Mouse (Mus musculus) megakaryocyte, embryonic 14.5 days (primary cell): Measurements from ENCODE around the gene Tsc22d2. TPM values are rescaled to one million over a fixed set of nuclear protein-coding genes. Genes with fewer than 3 reads are reported as not detected.

Source experiments
- H3K27me3 ChIP-seq: replicated peaks from 2 replicates; pipeline ENCODE3; 2012; ENCODE audit warnings: inconsistent platforms
- H3K36me3 ChIP-seq: replicated peaks from 2 replicates; pipeline ENCODE3; 2012; ENCODE audit warnings: low read length, inconsistent platforms, mixed read lengths
- H3K4me1 ChIP-seq: 2 replicates; pipeline ENCODE4 v1.6.1; 2012; ENCODE audit warnings: inconsistent platforms
- H3K4me3 ChIP-seq: replicated peaks from 2 replicates; pipeline ENCODE3; 2012; ENCODE audit warnings: moderate library complexity, mild to moderate bottlenecking, inconsistent platforms
- H3K9me3 ChIP-seq: 2 replicates; pipeline ENCODE4 v1.6.1; 2012; ENCODE audit warnings: inconsistent platforms
- FLI1 ChIP-seq: IDR thresholded peaks from 2 replicates; pipeline ENCODE4 v1.6.1; 2012; ENCODE audit warnings: low read length, inconsistent platforms, mixed read lengths
- GATA1 ChIP-seq: IDR thresholded peaks from 3 replicates; pipeline ENCODE4 v1.6.1; 2012; ENCODE audit warnings: mixed read lengths, low read length, inconsistent platforms, borderline replicate concordance
- polyA plus RNA-seq: library from polyadenylated mRNA; stranded (reverse); fragments of >175 nt; gene quantifications from 2 replicates; pipeline ENCODE4 v1.2.3, GENCODE M21; 2012; ENCODE audit warnings: low replicate concordance; ENCODE audit not compliant: insufficient read depth

Gene Tsc22d2
- polyA plus RNA-seq: 8.0 and 14.5 TPM in 2 replicates

DNA sequence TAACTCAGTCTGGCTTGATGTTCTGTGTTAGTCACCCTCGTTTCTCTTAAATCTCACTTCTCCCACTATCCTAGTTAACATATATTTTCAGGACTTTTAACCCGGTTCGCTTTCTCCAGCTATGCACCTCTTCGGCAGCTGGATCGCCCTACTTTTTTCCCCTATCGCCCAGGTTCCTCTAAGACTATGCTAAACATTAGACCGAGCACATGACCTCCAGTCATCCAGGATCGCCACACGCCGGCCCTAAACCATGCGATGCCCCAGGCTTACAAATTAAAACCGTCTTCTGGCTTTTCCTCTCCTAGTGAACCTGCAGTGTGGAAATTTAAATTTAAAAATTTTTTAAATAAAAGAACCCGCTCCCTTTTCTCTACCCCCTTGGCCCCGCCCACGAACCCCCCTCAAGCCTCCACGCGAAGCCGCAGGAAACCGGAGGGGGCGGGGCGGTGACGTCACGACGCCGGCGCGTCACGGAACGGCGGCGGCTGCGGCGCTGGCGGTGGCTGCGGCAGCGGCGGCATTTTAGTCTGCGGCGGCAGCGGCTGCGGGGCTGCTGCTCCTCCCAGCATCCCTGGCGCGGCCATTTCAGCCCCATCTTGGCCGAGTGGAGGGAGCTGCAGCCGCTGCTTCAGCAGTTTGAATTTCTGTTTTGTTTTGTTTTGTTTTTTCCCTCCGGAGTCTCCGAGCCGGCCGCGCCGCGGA lies at the start of gene Tsc22d2:
Gene Tsc22d2 (plus strand): TSS at position 482 of the 705 bp plus-strand sequence.
- no peak for TF ChIP-seq GATA1
- no peak for TF ChIP-seq FLI1
- Histone ChIP-seq H3K4me3 (peak within 1 kb of the TSS; percentile 99), H3K36me3 (peaks cover 7% of the 10 kb centered on the region), H3K4me1 (peaks cover 17% of the 10 kb centered on the region), H3K9me3 (no peaks in the 10 kb centered on the region), H3K27me3 (no peaks in the 10 kb centered on the region)

DNA sequence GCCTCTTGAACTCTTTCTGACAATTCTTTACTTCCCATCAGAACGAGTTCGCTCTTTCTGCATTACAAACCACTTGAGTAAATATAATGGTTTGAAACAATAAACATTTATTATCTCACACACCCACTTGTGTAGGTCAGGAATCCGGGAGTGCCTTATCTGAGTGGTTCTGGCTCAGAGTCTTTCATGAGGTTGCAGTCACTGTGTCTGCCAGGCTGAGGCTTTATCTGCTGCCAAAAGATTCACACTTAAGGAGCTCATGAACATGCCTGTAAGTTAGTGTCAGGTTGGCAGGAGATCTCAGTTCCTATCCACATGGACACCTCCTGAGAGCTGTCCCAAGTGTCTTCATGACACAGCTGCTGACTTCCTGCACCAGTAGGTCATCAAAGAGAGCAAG lies 47.8 kb upstream of the Tsc22d2 start:
- TF ChIP-seq FLI1: no peak
- no peak for TF ChIP-seq GATA1
- Histone ChIP-seq H3K4me3 (no peak overlapping the region), H3K27me3 (peaks cover 2% of the 10 kb centered on the region), H3K36me3 (no peaks in the 10 kb centered on the region), H3K4me1 (peaks cover 12% of the 10 kb centered on the region), H3K9me3 (no peaks in the 10 kb centered on the region)

DNA sequence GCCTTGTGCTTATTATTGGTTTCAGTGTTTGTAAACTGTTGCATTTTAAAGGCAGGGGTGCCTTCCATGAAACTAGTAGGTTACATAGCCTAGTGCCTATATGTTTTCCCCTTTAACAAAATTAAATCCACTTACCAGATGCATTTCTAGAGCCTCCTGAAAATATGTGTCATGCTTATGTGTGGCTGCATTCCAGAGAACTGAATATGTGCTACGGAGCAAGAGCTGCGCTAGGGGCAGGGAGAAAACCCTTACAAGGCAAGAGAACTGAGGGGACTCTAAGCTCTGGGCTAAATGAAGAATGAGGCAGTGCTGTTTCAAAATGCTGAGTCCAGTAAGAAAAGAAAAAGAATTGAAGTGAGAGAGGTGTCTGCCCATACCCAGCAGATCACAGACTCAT lies 43.7 kb upstream of the Tsc22d2 start:
- Histone ChIP-seq H3K36me3 (no peaks in the 10 kb centered on the region), H3K27me3 (peaks cover 2% of the 10 kb centered on the region), H3K4me3 (no peak overlapping the region), H3K9me3 (no peaks in the 10 kb centered on the region), H3K4me1 (peaks cover 16% of the 10 kb centered on the region)
- TF ChIP-seq GATA1 (no peak), FLI1 (no peak)

DNA sequence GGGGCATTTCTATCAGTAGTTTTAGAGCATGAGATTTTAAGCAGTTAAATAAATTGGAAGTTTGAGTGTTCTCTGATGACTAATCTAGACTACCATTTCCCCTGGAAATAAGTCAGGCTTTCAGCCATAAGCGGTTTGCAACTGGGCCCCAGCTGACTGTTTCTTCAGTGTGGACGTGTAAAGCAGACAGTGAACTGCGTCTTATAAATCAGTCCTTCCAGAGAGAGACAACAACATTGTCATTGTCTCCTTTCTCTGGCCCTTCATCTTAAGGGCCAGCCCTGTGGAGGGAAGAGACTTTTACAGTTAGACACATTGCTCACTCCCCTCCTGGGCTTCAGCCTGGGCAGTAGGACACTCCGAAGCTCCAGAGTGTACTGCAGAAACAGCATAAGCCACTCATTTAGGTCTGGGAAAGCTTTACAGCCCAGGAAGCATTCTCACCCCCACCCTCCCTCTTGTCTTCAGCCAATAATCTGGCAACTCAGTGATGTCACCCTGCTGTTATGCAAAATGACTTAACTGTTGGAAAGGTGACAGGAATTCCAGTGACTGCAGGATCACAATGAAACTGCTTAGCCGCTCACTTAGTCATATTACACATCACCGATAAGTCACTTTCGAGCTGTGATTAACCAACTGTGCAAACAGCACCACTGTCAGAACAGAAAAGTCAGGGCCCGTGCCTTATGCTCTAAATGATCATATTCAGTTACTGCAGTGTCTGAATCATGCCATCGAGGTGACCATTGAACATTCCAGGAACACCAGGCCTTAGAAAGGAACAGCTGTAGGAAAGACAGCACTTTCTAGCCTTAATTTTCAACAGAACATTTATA lies 42.2 kb upstream of the Tsc22d2 start:
- H3K27me3 ChIP-seq: peaks cover 2% of the 10 kb centered on the region
- no peaks in the 10 kb centered on the region for H3K9me3 ChIP-seq
- no peak overlapping the region for H3K4me3 ChIP-seq
- H3K36me3 ChIP-seq: no peaks in the 10 kb centered on the region
- TF ChIP-seq FLI1 (no peak), GATA1 (no peak)
- peaks cover 12% of the 10 kb centered on the region; the same call in 1 of the 2 replicates for H3K4me1 ChIP-seq

DNA sequence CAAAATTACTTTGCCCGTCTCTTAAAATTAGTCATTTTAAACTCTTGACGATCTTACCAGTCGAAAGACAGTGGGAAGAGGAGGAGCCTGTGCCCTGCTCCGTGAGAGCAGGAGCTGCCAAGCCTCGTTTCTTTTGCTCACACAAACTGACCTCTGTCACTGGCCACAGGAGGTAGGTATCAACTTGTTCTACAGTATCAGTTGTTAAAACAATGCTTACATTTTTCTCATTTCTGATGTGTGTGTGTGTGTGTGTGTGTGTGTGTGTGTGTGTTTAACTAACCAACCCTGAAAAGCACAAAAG lies 41.7 kb upstream of the Tsc22d2 start:
- peaks cover 2% of the 10 kb centered on the region for H3K27me3 ChIP-seq
- TF ChIP-seq GATA1 (no peak), FLI1 (no peak)
- H3K4me1 ChIP-seq: peaks cover 12% of the 10 kb centered on the region; the same call in 1 of the 2 replicates
- H3K4me3 ChIP-seq: no peak overlapping the region
- no peaks in the 10 kb centered on the region for H3K36me3 ChIP-seq
- H3K9me3 ChIP-seq: no peaks in the 10 kb centered on the region

DNA sequence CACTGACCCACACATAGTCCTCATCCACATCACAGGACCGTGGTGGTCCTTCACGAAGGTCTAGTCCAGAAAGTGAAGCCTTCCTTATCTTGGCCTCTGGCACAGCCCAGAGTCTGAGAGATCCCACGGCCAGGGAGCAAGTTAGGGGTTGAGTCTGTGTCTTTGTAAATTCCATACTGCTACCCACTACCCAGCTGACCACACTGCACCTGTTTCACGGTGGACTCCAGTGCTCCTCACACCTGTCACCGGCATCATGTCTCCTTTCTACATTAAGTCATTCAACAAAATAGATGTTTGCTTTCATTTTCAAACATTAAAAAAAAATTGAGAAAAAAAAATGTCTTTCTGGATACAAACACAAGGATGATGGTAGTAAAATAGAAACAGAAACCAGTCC lies 40.2 kb upstream of the Tsc22d2 start:
- H3K36me3 ChIP-seq: no peaks in the 10 kb centered on the region
- peaks cover 2% of the 10 kb centered on the region for H3K27me3 ChIP-seq
- H3K9me3 ChIP-seq: no peaks in the 10 kb centered on the region
- no peak overlapping the region for H3K4me3 ChIP-seq
- peaks cover 12% of the 10 kb centered on the region; the same call in 1 of the 2 replicates for H3K4me1 ChIP-seq
- no peak for TF ChIP-seq FLI1
- TF ChIP-seq GATA1: no peak

DNA sequence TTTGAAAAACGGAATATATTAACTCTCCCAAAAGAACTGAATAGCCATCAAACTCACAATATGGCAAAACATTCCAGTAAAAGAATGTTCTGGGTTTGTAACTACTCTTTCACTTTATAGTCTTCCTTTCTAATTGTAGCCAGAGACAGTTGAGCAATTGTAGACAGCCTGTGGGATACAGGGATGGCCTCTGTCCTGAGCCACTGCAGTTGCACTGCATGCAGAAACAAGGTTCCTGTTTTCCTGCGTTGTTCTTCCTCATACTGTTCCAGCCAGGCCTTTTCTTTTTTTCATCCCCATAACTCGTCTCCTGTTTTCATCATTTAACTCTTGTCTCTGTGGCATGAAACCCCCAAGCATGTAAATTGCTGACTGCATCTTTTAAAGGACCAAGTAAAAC lies 37.8 kb upstream of the Tsc22d2 start:
- H3K9me3 ChIP-seq: no peaks in the 10 kb centered on the region
- H3K27me3 ChIP-seq: no peaks in the 10 kb centered on the region
- TF ChIP-seq GATA1: no peak
- no peak for TF ChIP-seq FLI1
- H3K36me3 ChIP-seq: no peaks in the 10 kb centered on the region
- no peak overlapping the region for H3K4me3 ChIP-seq
- peaks cover 9% of the 10 kb centered on the region; the same call in 1 of the 2 replicates for H3K4me1 ChIP-seq

DNA sequence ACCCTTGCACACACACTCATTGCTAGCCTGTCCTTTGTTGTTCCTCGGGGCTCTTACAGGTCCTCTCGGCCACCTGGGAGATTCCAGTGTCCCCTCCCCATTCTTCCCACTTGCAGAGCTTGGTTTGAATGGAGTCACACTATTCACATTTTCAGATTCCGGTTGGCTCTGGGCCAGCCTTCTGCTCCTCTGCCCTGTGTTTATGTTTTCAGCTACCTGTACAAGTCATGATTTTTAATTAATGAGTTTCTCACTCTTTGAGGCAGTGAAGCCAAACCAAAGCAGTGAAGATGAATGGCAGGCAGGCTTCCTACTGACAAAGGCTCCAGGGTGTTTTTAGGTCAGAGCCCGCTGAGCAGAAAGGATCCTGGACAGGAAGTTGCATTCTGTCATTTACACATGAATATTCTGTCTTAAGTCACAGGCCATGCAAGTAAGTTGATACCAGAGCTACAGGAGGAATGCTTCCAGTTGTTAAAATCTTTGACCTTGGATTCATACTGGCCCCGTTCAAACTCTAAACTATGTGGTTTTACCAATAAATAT lies 36.9 kb upstream of the Tsc22d2 start:
- Histone ChIP-seq H3K4me3 (no peak overlapping the region), H3K36me3 (no peaks in the 10 kb centered on the region), H3K4me1 (peaks cover 5% of the 10 kb centered on the region; the same call in 1 of the 2 replicates), H3K27me3 (no peaks in the 10 kb centered on the region), H3K9me3 (no peaks in the 10 kb centered on the region)
- TF ChIP-seq GATA1: no peak
- no peak for TF ChIP-seq FLI1

DNA sequence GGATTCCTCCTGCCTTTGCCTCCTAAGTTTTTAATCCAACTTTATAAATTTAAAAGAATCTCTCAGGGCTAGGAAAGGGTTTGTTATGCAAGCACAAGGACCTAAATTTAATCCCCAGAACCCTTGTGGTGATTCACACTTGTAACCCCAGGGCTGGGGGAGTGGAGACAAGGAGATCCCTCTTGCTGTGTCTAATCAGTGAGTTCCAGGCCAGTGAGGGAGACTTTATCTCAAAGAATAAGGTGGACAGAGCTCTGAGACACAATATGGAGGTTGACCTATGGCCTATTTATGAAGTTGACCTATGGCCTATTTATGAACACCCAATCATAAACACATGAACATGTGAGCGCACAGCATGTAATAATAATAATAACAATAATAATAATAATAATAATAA lies 31.8 kb upstream of the Tsc22d2 start:
- Histone ChIP-seq H3K4me3 (no peak overlapping the region), H3K27me3 (peaks cover 2% of the 10 kb centered on the region), H3K4me1 (peaks cover 3% of the 10 kb centered on the region; the same call in 1 of the 2 replicates), H3K9me3 (no peaks in the 10 kb centered on the region), H3K36me3 (no peaks in the 10 kb centered on the region)
- TF ChIP-seq GATA1 (no peak), FLI1 (no peak)

DNA sequence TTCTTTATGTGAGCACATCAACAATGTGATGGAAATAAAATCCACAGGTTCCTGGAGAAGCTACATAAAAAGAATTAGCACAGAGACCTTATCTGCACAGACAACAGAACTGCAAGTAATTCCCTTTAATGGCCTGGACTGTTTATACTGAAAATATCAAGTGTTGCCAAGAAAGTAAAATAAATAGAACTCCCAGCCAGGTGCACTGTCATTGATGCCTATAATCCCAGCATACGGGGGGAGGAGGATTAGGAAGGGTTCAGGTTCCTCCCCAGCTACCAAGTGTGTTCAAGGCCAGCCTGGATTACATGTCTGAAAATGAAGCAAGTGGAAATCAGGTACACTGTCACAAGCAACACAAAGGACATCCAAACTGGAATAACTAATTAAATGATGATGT lies 29.5 kb upstream of the Tsc22d2 start:
- Histone ChIP-seq H3K9me3 (no peaks in the 10 kb centered on the region), H3K4me1 (peaks cover 7% of the 10 kb centered on the region; the same call in 1 of the 2 replicates), H3K4me3 (no peak overlapping the region), H3K27me3 (peaks cover 2% of the 10 kb centered on the region), H3K36me3 (no peaks in the 10 kb centered on the region)
- TF ChIP-seq GATA1 (no peak), FLI1 (no peak)
